Mouse (Mus musculus): ENCODE measurements at regions not wholly inside any gene's neighbourhood (a gene's known extent, or its start where the extent isn't known, plus 50 kb on each side); places are given as distances from the start of the nearest gene placed in this dataset.

DNA sequence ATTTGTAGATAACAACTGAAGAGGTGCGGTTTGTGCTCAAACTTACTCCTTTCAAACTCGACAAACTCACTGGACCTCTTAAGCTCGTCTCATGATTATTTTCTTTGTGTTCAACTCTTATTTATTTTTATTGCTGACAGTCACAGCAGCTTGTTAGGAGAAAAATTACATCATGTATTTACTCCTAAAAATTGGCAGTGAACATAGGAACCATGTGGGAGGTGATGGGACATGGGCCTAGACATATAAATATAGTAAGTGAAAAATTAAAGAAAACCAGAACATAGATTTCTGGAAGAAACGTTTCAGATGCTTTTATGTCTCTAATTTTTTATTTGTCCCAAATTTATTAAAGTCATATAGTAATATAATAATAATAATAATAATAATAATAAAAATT, 108.2 kb upstream of the Mpdz start:
- no peak for TF ChIP-seq USF1 (IDR thresholded peaks at IDR 0.05; ENCODE audit: low read depth)
- TF ChIP-seq CTCF (IDR thresholded peaks at IDR 0.05; ENCODE audit: control insufficient read depth, insufficient read depth, insufficient read length) = no peak
- no peak for TF ChIP-seq MYOD1 (IDR thresholded peaks at IDR 0.05; ENCODE audit: control insufficient read depth, insufficient read length, low read depth)
- no peak for TF ChIP-seq MAX (IDR thresholded peaks at IDR 0.05)
- TF ChIP-seq MYOG (IDR thresholded peaks at IDR 0.05; ENCODE audit: control insufficient read depth, extremely low read depth, insufficient read length) = no peak
- TF ChIP-seq CEBPB (IDR thresholded peaks at IDR 0.05; ENCODE audit: low read depth) = no peak
- TF ChIP-seq FOSL1 (IDR thresholded peaks at IDR 0.05; ENCODE audit: insufficient read depth, low read length, poor library complexity, severe bottlenecking) = no peak
